Mouse (Mus musculus) spleen, adult 2 months (tissue): Measurements from ENCODE around the gene Pcbp1.

ENCODE experiments used
- CTCF ChIP-seq: fragments of 200-500 bp; IDR thresholded peaks from 2 replicates; pipeline ENCODE4 v1.5.1; 2011; ENCODE audit warnings: mild to moderate bottlenecking, inconsistent platforms; ENCODE audit not compliant: insufficient read depth, insufficient read length, insufficient replicate concordance; ENCODE audit errors: extremely low read depth
- POLR2A ChIP-seq: fragments of 200-500 bp; IDR thresholded peaks from 2 replicates; pipeline ENCODE4 v1.6.1; 2011; ENCODE audit warnings: low read depth, low read length, inconsistent platforms

DNA sequence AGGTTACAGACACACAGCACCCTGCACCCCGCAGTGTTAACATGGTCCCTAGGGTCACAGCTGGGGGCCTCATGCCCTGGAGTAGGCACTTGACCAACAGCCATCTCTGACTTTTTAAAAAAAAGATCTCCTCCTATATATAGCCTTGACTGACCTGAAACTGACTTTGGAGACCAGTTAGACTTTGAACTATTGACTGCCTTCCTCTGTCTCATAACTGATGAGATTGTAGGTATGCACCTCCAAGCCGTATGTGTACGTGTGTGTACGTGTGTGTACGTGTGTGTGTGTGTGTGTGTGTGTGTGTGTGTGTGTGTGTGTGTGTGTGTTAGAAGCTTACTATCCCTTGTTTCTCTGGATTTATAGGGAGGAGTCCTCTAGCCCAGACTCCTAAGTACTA, 44.2 kb downstream of the Pcbp1 start:
- no peak for TF ChIP-seq POLR2A
- TF ChIP-seq CTCF = no peak
